Mouse (Mus musculus): ENCODE results near the gene Mrpl2. TPM values are rescaled to one million over a fixed set of nuclear protein-coding genes. Genes with fewer than 3 reads are reported as not detected.

Mrpl2 gene
- polyA plus RNA-seq, 1 experiment from 2014 or later: 100 TPM

GRCm38 (mm10) chr17:46622269-46622668, 23.8 kb upstream of the Mrpl2 start:
- no peaks in the 10 kb centered on the region for H3K27me3 ChIP-seq (ENCODE audit: control insufficient read depth, insufficient read depth, low read length)
- no peak for ATAC-seq (ENCODE audit: low FRiP score)
- H3K4me2 ChIP-seq: no peak overlapping the region
- H3K4me3 ChIP-seq (ENCODE audit: low read depth, low read length): no peak overlapping the region
- no peak overlapping the region for H3K27ac ChIP-seq (ENCODE audit: low read depth, low read length)
- peaks cover 38% of the 10 kb centered on the region for H3K4me1 ChIP-seq (ENCODE audit: control insufficient read depth, insufficient read depth, low read length)
- H3K9me3 ChIP-seq (ENCODE audit: control insufficient read depth, low read length): no peaks in the 10 kb centered on the region
- no peak for DNase-seq (ENCODE audit: low spot score, missing footprints)
- peaks cover 2% of the 10 kb centered on the region; the same call in 1 of the 2 replicates for H3K36me3 ChIP-seq (ENCODE audit: control insufficient read depth, insufficient read depth, low read length)
- WGBS: 86% methylated on average over 11 of the region's 11 CpGs
- no peak overlapping the region for H3K9ac ChIP-seq (ENCODE audit: low read length)

GRCm38 (mm10) chr17:46623819-46624557, 22.0 kb upstream of the Mrpl2 start:
- DNase-seq (ENCODE audit: low spot score, missing footprints) (no peak), ATAC-seq (ENCODE audit: low FRiP score) (no peak)
- Histone ChIP-seq H3K9me3 (ENCODE audit: control insufficient read depth, low read length) (no peaks in the 10 kb centered on the region), H3K27me3 (ENCODE audit: control insufficient read depth, insufficient read depth, low read length) (no peaks in the 10 kb centered on the region), H3K36me3 (ENCODE audit: control insufficient read depth, insufficient read depth, low read length) (peaks cover 3% of the 10 kb centered on the region; the same call in 1 of the 2 replicates), H3K4me2 (no peak overlapping the region), H3K27ac (ENCODE audit: low read depth, low read length) (no peak overlapping the region), H3K4me1 (ENCODE audit: control insufficient read depth, insufficient read depth, low read length) (peaks cover 30% of the 10 kb centered on the region), H3K4me3 (ENCODE audit: low read depth, low read length) (no peak overlapping the region), H3K9ac (ENCODE audit: low read length) (no peak overlapping the region; the same call in 1 of the 2 replicates)
- 43% methylated on average over 10 of the region's 10 CpGs for WGBS

- peaks cover 26% of the 10 kb centered on the region for H3K4me1 ChIP-seq (ENCODE audit: control insufficient read depth, insufficient read depth, low read length)
- H3K4me2 ChIP-seq: no peak overlapping the region
Measured at GRCm38 (mm10) chr17:46624598-46624997, 21.4 kb upstream of the Mrpl2 start.

GRCm38 (mm10) chr17:46627409-46627808, 18.6 kb upstream of the Mrpl2 start:
- Histone ChIP-seq H3K27me3 (ENCODE audit: control insufficient read depth, insufficient read depth, low read length) (no peaks in the 10 kb centered on the region), H3K9me3 (ENCODE audit: control insufficient read depth, low read length) (no peaks in the 10 kb centered on the region), H3K4me2 (peak overlapping the region; percentile 77), H3K4me3 (ENCODE audit: low read depth, low read length) (peak overlapping the region; percentile 93; the same call in 1 of the 2 replicates), H3K36me3 (ENCODE audit: control insufficient read depth, insufficient read depth, low read length) (peaks cover 6% of the 10 kb centered on the region; the same call in 1 of the 2 replicates), H3K9ac (ENCODE audit: low read length) (peak overlapping the region; percentile 94), H3K4me1 (ENCODE audit: control insufficient read depth, insufficient read depth, low read length) (peaks cover 31% of the 10 kb centered on the region), H3K27ac (ENCODE audit: low read depth, low read length) (no peak overlapping the region)
- DNase-seq (ENCODE audit: low spot score, missing footprints): no peak
- 73% methylated on average over 6 of the region's 6 CpGs for WGBS
- no peak for ATAC-seq (ENCODE audit: low FRiP score)

More at GRCm38 (mm10) chr17:46624598-46624997, 21.4 kb upstream of the Mrpl2 start:
- DNase-seq (ENCODE audit: low spot score, missing footprints) (no peak), ATAC-seq (ENCODE audit: low FRiP score) (no peak)
- Histone ChIP-seq H3K9me3 (ENCODE audit: control insufficient read depth, low read length) (no peaks in the 10 kb centered on the region), H3K9ac (ENCODE audit: low read length) (no peak overlapping the region), H3K36me3 (ENCODE audit: control insufficient read depth, insufficient read depth, low read length) (peaks cover 3% of the 10 kb centered on the region; the same call in 1 of the 2 replicates), H3K4me3 (ENCODE audit: low read depth, low read length) (no peak overlapping the region), H3K27me3 (ENCODE audit: control insufficient read depth, insufficient read depth, low read length) (no peaks in the 10 kb centered on the region), H3K27ac (ENCODE audit: low read depth, low read length) (no peak overlapping the region)
- 73% methylated on average over 12 of the region's 12 CpGs for WGBS

GRCm38 (mm10) chr17:46628471-46628790, 17.6 kb upstream of the Mrpl2 start:
- Histone ChIP-seq H3K9me3 (ENCODE audit: control insufficient read depth, low read length) (no peaks in the 10 kb centered on the region), H3K9ac (ENCODE audit: low read length) (peak overlapping the region; percentile 94), H3K4me3 (ENCODE audit: low read depth, low read length) (peak overlapping the region; percentile 93), H3K36me3 (ENCODE audit: control insufficient read depth, insufficient read depth, low read length) (peaks cover 8% of the 10 kb centered on the region), H3K4me2 (peak overlapping the region; percentile 77), H3K27ac (ENCODE audit: low read depth, low read length) (no peak overlapping the region; the same call in 1 of the 2 replicates), H3K27me3 (ENCODE audit: control insufficient read depth, insufficient read depth, low read length) (no peaks in the 10 kb centered on the region), H3K4me1 (ENCODE audit: control insufficient read depth, insufficient read depth, low read length) (peaks cover 31% of the 10 kb centered on the region)
- ATAC-seq (ENCODE audit: low FRiP score): peak; percentile 15
- WGBS: 0% methylated on average over 13 of the region's 13 CpGs
- DNase-seq (ENCODE audit: low spot score, missing footprints): no peak

- peak; percentile 83 for ATAC-seq (ENCODE audit: low FRiP score)
- H3K27me3 ChIP-seq (ENCODE audit: control insufficient read depth, insufficient read depth, low read length): no peaks in the 10 kb centered on the region
- DNase-seq (ENCODE audit: low spot score, missing footprints): peak; percentile 99
- no peaks in the 10 kb centered on the region for H3K9me3 ChIP-seq (ENCODE audit: control insufficient read depth, low read length)
- H3K4me3 ChIP-seq (ENCODE audit: low read depth, low read length): peak within 1 kb of the TSS; percentile 93
- peaks cover 28% of the 10 kb centered on the region for H3K4me1 ChIP-seq (ENCODE audit: control insufficient read depth, insufficient read depth, low read length)
- H3K27ac ChIP-seq (ENCODE audit: low read depth, low read length): peak within 1 kb of the TSS; percentile 85
- under 1% methylated on average over 82 of the region's 90 CpGs for WGBS
- H3K4me2 ChIP-seq: peak within 1 kb of the TSS; percentile 77
- H3K9ac ChIP-seq (ENCODE audit: low read length): peak within 1 kb of the TSS; percentile 94
- H3K36me3 ChIP-seq (ENCODE audit: control insufficient read depth, insufficient read depth, low read length): peaks cover 8% of the 10 kb centered on the region
Measured at GRCm38 (mm10) chr17:46628791-46629684, 17.0 kb upstream of the Mrpl2 start, which contains the start of gene Ptk7. Ptk7 (minus strand) TSS chr17:46629504.

- WGBS: 4% methylated on average over 12 of the region's 12 CpGs
- H3K4me3 ChIP-seq (ENCODE audit: low read depth, low read length): peak overlapping the region; percentile 93
- no peaks in the 10 kb centered on the region for H3K9me3 ChIP-seq (ENCODE audit: control insufficient read depth, low read length)
- DNase-seq (ENCODE audit: low spot score, missing footprints) (no peak), ATAC-seq (ENCODE audit: low FRiP score) (peak; percentile 69)
- H3K27me3 ChIP-seq (ENCODE audit: control insufficient read depth, insufficient read depth, low read length): no peaks in the 10 kb centered on the region
- peak overlapping the region; percentile 55 for H3K27ac ChIP-seq (ENCODE audit: low read depth, low read length)
- H3K36me3 ChIP-seq (ENCODE audit: control insufficient read depth, insufficient read depth, low read length): peaks cover 8% of the 10 kb centered on the region
- peak overlapping the region; percentile 77 for H3K4me2 ChIP-seq
- peak overlapping the region; percentile 94 for H3K9ac ChIP-seq (ENCODE audit: low read length)
- H3K4me1 ChIP-seq (ENCODE audit: control insufficient read depth, insufficient read depth, low read length): peaks cover 24% of the 10 kb centered on the region
Measured at GRCm38 (mm10) chr17:46629685-46630441, 16.2 kb upstream of the Mrpl2 start.

GRCm38 (mm10) chr17:46636831-46637523, 9.1 kb upstream of the Mrpl2 start:
- H3K4me2 ChIP-seq: no peak overlapping the region
- 29% methylated on average over 15 of the region's 15 CpGs for WGBS
- no peak for ATAC-seq (ENCODE audit: low FRiP score)
- H3K4me3 ChIP-seq (ENCODE audit: low read depth, low read length): no peak overlapping the region
- no peak overlapping the region; the same call in 1 of the 2 replicates for H3K9ac ChIP-seq (ENCODE audit: low read length)
- H3K36me3 ChIP-seq (ENCODE audit: control insufficient read depth, insufficient read depth, low read length): peaks cover 7% of the 10 kb centered on the region
- peak; percentile 93 for DNase-seq (ENCODE audit: low spot score, missing footprints)
- H3K4me1 ChIP-seq (ENCODE audit: control insufficient read depth, insufficient read depth, low read length): peaks cover 3% of the 10 kb centered on the region
- no peak overlapping the region for H3K27ac ChIP-seq (ENCODE audit: low read depth, low read length)
- no peaks in the 10 kb centered on the region for H3K27me3 ChIP-seq (ENCODE audit: control insufficient read depth, insufficient read depth, low read length)
- H3K9me3 ChIP-seq (ENCODE audit: control insufficient read depth, low read length): no peaks in the 10 kb centered on the region

Data from midbrain, embryonic 11.5 days (tissue).